Mouse (Mus musculus): Measurements from ENCODE around the gene Edf1.

DNA sequence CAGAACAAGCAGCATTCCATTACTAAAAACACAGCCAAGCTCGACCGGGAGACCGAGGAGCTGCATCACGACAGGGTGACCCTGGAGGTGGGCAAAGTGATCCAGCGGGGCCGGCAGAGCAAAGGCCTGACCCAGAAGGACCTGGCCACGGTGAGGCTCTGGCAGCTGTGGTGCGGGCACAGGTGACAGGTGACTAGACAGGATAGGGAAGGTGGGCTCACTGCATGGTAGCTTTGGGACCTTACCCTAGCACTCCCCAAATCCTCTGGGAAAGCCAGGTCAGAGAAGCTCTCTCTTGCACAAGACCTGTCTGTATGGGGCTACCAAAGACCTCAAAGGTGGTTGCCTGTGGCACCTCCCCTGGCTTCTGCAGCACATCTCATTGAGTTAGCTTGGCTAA lies 2.9 kb downstream of the Edf1 start:
- TF ChIP-seq NANOG (IDR thresholded peaks at IDR 0.05; ENCODE audit: borderline replicate concordance, low read length): no peak
- TF ChIP-seq CTCF (conservative IDR thresholded peaks at IDR 0.05; ENCODE audit: low read length): no peak
